Mouse (Mus musculus) monocyte, adult 5-6 weeks (primary cell): ENCODE measurements around the gene Ubiad1. TPM values are rescaled to one million over a fixed set of nuclear protein-coding genes. Genes with fewer than 3 reads are reported as not detected.
A peak's percentile ranks its signal among the peaks of the same experiment; 100 is the strongest.

ENCODE experiments used
- ATAC-seq: fragments of 153-309, 156-312 bp; replicated peaks from 2 replicates; pipeline ENCODE4 v1.8.0; 2017; ENCODE audit warnings: mild to moderate bottlenecking; ENCODE audit not compliant: low TSS enrichment, insufficient number of reproducible peaks, severe bottlenecking, poor library complexity, low FRiP score
- total RNA-seq: library from RNA; stranded (forward); fragments of 200-1000, 200-491, 200-594 nt; gene quantifications from 3 replicates; pipeline ENCODE4 v1.2.3, GENCODE M21; 2017

Gene Ubiad1
- total RNA-seq, 1 experiment from 2014 or later: 2.8 TPM

GRCm38 (mm10) chr4:148460656-148461284 lies 16.2 kb upstream of the Ubiad1 start:
- no peak for ATAC-seq

- ATAC-seq: no peak
Measured at GRCm38 (mm10) chr4:148455477-148456025, 11.0 kb upstream of the Ubiad1 start.

GRCm38 (mm10) chr4:148453707-148454106 lies 9.1 kb upstream of the Ubiad1 start:
- ATAC-seq: no peak

GRCm38 (mm10) chr4:148448853-148449245 lies 4.3 kb upstream of the Ubiad1 start:
- ATAC-seq: no peak

GRCm38 (mm10) chr4:148448179-148448852 lies 3.7 kb upstream of the Ubiad1 start, which contains the start of gene Mtor:
Mtor (plus strand) TSS chr4:148448611.
- peak; percentile 96 for ATAC-seq

- no peak for ATAC-seq
Measured at GRCm38 (mm10) chr4:148442598-148442997, 2.0 kb downstream of the Ubiad1 start.

GRCm38 (mm10) chr4:148441931-148442330 lies 2.6 kb downstream of the Ubiad1 start:
- no peak for ATAC-seq

- ATAC-seq: no peak
Measured at GRCm38 (mm10) chr4:148435657-148436330, 8.8 kb downstream of the Ubiad1 start.

GRCm38 (mm10) chr4:148435106-148435505 lies 9.5 kb downstream of the Ubiad1 start:
- ATAC-seq: no peak

GRCm38 (mm10) chr4:148434554-148434953 lies 10.0 kb downstream of the Ubiad1 start:
- ATAC-seq: no peak

GRCm38 (mm10) chr4:148433813-148434212 lies 10.8 kb downstream of the Ubiad1 start:
- ATAC-seq: no peak

- no peak for ATAC-seq
Measured at GRCm38 (mm10) chr4:148433336-148433735, 11.2 kb downstream of the Ubiad1 start.

GRCm38 (mm10) chr4:148432488-148432887 lies 12.1 kb downstream of the Ubiad1 start:
- no peak for ATAC-seq

- ATAC-seq: no peak
Measured at GRCm38 (mm10) chr4:148430880-148431519, 13.6 kb downstream of the Ubiad1 start.

- no peak for ATAC-seq
Measured at GRCm38 (mm10) chr4:148429686-148430085, 14.9 kb downstream of the Ubiad1 start.

- no peak for ATAC-seq
Measured at GRCm38 (mm10) chr4:148429121-148429520, 15.4 kb downstream of the Ubiad1 start.

GRCm38 (mm10) chr4:148428544-148428943 lies 16.0 kb downstream of the Ubiad1 start:
- no peak for ATAC-seq

- ATAC-seq: no peak
Measured at GRCm38 (mm10) chr4:148426950-148427850, 17.4 kb downstream of the Ubiad1 start.
